Mouse (Mus musculus) heart, adult 18-20 months (tissue): ENCODE measurements around the gene Rsg1. TPM values are rescaled to one million over a fixed set of nuclear protein-coding genes. Genes with fewer than 3 reads are reported as not detected.

ENCODE experiments used
- DNase-seq, 2 experiments: peaks; one replicate each; pipeline ENCODE4 v3.0.0; 2021 to 2022; ENCODE audit warnings: mixed read lengths in 1 of 2
- long read RNA-seq, 2 experiments: library from polyadenylated mRNA; stranded (forward); transcript quantifications; one replicate each; pipeline ENCODE4 v2.0.0; 2021
- total RNA-seq, 2 experiments: library from RNA; stranded (reverse); gene quantifications; 2 replicates each; pipeline ENCODE4 v1.2.3; 2021

The Rsg1 gene
- 1 to 10 TPM in 1 of 2 experiments, under 1 TPM in 1; 0.52 to 1.2 TPM for total RNA-seq
- long read RNA-seq, experiment 1, result 0 reads
- long read RNA-seq, experiment 2, result 0 reads

GRCm38 (mm10) chr4:141213770-141214336, at the start of gene Rsg1:
TSS of gene Rsg1 (plus strand) at chr4:141213956.
- peak; percentile 95 to 98 for DNase-seq

- DNase-seq, result no peak
Measured at GRCm38 (mm10) chr4:141165744-141166292, 47.9 kb upstream of the Rsg1 start.

- DNase-seq, result no peak
Measured at GRCm38 (mm10) chr4:141167156-141167555, 46.6 kb upstream of the Rsg1 start.

- DNase-seq, result no peak
Measured at GRCm38 (mm10) chr4:141172121-141172520, 41.6 kb upstream of the Rsg1 start.

GRCm38 (mm10) chr4:141175783-141176182, 38.0 kb upstream of the Rsg1 start:
- peak; percentile 50 to 51 for DNase-seq

- peak; percentile 35 to 38 for DNase-seq
Measured at GRCm38 (mm10) chr4:141176328-141176838, 37.4 kb upstream of the Rsg1 start.

GRCm38 (mm10) chr4:141178500-141178899, 35.3 kb upstream of the Rsg1 start:
- no peak for DNase-seq

- DNase-seq, result no peak
Measured at GRCm38 (mm10) chr4:141180831-141181230, 32.9 kb upstream of the Rsg1 start.

GRCm38 (mm10) chr4:141181981-141182380, 31.8 kb upstream of the Rsg1 start:
- DNase-seq, result no peak

GRCm38 (mm10) chr4:141183932-141184331, 29.8 kb upstream of the Rsg1 start:
- DNase-seq, result no peak

- DNase-seq, result no peak
Measured at GRCm38 (mm10) chr4:141184426-141184825, 29.3 kb upstream of the Rsg1 start.

- DNase-seq, result no peak
Measured at GRCm38 (mm10) chr4:141186923-141187836, 26.6 kb upstream of the Rsg1 start.

GRCm38 (mm10) chr4:141191294-141191693, 22.5 kb upstream of the Rsg1 start:
- DNase-seq, result no peak

- DNase-seq, result no peak
Measured at GRCm38 (mm10) chr4:141194553-141194952, 19.2 kb upstream of the Rsg1 start.

- no peak for DNase-seq
Measured at GRCm38 (mm10) chr4:141196981-141197685, 16.6 kb upstream of the Rsg1 start.

GRCm38 (mm10) chr4:141197686-141198035, 16.1 kb upstream of the Rsg1 start:
- DNase-seq, result no peak

GRCm38 (mm10) chr4:141200906-141201305, 12.8 kb upstream of the Rsg1 start:
- peak; percentile 46 to 54 for DNase-seq

GRCm38 (mm10) chr4:141202192-141202591, 11.6 kb upstream of the Rsg1 start:
- DNase-seq, result peak; percentile 29 to 32

- DNase-seq, result peak; percentile 14 to 64
Measured at GRCm38 (mm10) chr4:141204580-141205061, 9.1 kb upstream of the Rsg1 start.

- no peak for DNase-seq
Measured at GRCm38 (mm10) chr4:141207081-141207480, 6.7 kb upstream of the Rsg1 start.

- peak; percentile 13 to 41 for DNase-seq
Measured at GRCm38 (mm10) chr4:141210524-141211219, 3.1 kb upstream of the Rsg1 start.
